Mouse (Mus musculus) frontal cortex, adult 2 months (tissue): ENCODE results near the gene Dock8. TPM values are rescaled to one million over a fixed set of nuclear protein-coding genes. Genes with fewer than 3 reads are reported as not detected.

Experiments
- DNase-seq, 2 experiments: peaks; one replicate each; pipeline ENCODE4 v3.0.0; 2022; ENCODE audit warnings: low spot score in 1 of 2; ENCODE audit errors: extremely low spot score in 1 of 2
- polyA plus RNA-seq: library from polyadenylated mRNA; depleted of rRNA; stranded (reverse); fragments of >200 nt; gene quantifications from 2 replicates; pipeline ENCODE4 v1.2.3, GENCODE M21; 2012

The Dock8 gene
- polyA plus RNA-seq, 1 experiment: 2.1 TPM

DNA sequence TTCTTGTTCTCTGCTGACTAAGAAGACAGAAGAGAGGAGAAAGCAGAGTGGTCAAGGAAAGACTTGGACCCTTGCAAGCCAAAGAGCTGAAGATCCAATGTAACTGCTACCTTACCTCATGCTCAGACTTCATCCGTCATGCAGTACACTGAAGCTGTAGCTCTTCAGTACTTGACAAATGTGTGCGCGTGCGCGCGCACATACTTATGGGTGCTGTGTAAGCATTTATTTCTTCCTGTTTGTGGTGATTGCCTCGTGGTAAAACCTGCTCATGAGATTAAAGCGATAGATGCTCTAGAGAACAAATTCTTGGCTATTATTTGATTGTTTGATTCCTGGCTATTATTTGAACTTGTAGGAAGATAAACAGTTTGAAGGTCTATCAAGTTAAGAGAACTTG is 58.5 kb downstream of the Dock8 start:
- no peak for DNase-seq

DNA sequence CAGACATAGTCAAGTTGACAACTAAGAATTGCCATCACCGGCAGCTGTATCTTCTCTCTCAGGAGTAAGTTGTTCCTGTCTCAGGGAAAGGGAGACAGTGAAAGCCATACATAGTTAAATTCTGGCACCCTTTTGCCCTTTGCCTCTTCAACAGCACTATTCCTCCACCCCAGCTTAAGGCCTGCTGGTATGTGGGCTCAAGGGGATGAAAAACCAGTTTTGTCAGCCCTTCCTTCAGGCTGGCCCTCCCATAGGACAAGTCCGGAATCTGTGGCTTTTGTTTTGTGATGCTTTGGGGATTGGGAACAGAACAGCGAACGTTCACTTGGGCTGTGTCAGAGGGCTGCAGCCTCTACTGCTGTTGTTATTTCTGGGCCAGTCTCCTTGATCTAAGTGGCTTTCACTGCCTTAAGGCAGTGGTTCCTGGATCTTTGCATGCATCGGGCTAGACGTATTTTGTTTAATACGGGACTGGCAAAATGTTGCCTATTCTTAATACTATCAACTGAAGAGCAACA is 60.6 kb downstream of the Dock8 start:
- DNase-seq: no peak

DNA sequence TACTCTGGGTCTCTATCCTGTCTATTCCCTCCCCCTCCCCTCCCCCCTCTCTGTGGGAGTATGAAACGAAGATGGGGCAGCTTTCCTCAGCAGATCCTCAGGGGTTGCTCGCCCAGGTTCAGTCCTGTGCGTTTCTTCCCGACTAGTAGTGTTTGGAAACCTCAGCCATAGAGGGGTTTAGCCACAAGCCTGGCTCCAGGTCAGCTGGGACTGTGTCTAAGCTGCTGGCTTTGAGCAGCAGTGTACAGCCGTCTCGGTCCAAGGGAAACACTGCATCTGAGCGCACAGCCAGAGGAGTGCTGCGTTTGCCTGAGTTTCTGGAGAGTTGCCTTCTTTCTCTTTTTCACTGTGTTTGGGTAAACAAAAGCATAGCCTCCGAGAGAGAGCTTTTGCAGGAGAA is 61.0 kb downstream of the Dock8 start:
- peak in 1 of 2 experiments; percentile 10 for DNase-seq

DNA sequence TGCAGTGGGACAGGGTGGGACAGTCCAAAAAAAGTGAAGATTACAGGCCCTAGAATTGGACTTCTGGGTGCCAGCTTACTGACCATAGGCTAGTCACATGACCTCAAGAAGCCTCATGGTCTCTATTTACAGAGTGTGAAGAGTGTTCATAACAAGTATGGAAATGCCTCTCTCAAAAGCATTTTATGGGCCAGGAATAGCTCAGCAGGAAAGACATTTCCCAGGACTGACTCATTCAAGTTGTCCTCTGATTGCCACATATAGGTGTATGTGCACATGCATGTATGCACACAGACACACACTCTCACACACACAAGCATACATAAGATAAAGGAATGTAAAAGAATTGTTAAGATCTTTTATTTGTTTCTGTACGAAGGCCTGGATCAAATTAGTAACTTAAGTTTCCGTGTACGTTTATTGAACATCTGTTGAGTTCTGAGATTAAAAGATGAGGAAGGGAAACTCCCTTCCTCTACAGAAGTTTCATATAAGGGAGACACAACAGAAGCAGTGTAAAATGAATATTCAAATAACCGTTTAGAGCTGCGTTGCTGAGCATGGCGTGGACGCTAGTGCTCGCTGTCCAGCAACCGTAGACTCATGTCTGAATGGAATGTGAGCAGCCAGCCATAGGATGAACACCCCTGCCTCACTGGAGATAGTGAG is 63.0 kb downstream of the Dock8 start:
- DNase-seq: no peak

DNA sequence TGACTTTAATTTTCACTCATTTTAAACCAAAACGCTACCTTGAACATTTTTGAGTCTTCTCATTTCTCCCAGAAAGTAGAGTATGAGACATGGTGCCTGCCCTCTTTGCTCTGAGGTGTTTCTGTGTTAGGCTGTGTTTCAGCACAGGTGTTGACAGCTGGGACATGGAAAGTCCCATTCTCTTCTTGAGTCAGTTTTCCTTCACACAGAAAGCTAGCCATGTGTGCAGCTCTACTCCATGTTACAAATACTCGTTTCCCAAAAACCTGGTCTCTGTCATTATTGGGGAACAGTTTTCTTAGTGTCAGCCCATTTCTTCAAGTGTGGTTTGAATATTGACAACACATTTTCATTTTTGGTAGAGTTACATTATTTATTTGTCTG is 63.5 kb downstream of the Dock8 start:
- no peak for DNase-seq

DNA sequence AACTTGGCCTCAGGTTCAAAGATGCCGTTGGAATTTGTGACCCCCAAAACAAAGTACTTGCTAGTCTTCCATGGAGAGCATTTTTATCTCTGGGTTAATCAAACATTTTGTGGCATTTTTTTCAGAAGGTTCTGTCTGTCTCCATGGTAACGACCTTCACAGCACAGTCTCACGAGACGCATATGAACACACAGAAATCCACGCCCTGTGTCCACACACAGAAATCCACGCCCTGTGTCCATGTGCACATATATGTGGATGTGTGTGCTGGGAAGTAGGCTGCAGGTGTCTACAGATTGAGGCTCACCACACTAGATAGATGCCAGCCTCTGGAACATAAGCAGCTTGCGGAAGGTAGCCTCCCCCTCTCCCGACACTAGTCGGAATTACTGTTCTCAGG is 66.9 kb downstream of the Dock8 start:
- DNase-seq: no peak

DNA sequence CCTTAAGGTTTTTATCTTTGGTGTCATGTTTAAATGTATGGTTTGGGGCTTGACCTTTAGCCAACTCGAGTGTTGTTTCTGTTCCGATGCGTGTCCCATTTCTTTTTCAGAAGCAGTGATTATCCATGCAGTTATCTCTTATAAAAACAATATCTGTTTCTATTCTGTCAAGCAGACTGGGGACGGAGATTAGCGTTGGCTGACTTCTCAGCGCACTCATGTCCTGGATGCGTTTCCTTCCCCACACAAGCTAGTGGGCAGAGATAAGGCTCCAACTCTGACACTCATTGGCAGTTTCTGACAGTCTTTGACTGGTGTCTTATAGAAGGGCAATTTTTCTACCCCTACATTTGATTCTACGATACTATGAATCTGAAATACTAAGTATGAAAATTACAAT is 69.2 kb downstream of the Dock8 start:
- DNase-seq: no peak

DNA sequence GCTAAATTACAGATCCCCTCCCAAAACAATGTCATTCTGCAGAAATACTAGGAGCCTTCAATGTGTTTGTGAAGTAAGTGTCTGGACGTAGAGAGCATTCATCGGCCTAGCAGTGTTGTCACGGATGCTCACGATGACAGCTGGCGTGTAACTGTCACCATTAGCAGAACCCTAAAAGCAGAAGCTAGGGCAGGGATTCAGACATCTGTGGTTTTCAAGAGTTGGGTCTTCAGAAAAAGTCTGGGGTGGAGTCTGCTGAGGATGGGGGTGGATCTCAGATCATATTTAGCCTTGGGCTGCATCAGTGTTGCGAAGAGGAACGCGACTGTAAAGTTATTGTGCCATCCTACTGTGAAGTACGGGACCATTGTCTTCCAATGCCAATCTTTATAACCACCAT is 73.2 kb downstream of the Dock8 start:
- DNase-seq: no peak

DNA sequence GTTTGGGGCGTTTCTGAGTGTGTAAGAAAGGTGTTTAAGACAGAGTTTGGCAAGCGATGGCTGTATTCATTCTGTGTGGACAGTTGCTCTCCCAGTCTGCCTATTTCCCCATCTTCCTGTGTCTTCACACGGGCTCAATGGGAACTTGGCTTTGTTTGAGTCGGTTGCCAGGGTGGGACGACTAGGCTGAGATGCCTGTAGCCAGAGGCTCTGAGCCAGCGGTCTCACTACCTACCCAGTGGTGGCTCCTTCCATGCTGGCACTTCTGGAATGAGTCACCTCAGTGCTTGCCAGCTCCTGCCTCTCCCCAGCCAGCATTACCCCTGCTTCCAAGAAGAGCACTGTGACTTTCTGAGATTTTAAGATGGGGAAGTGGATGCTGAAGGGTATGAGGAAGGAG is 75.4 kb downstream of the Dock8 start:
- peak in 1 of 2 experiments; percentile 33 for DNase-seq

DNA sequence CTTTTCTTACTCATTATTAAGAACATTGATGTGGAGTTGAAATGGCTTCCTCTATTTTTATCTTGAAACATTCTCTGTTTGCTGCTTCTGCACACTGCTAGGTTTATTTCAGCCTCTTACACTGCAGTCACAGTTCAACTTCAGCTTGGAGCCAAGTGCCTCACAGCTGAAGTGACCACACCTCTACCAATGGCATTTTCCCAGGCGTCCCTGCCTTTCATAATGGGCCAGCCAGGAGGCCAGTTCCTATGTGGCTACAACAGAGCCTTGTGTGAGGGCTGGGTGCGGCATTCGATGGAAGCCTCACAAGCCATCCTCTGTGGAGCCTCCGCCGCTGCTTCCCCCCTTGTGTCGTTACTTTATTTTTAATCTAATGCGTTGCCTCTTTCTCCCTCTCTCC is 78.3 kb downstream of the Dock8 start:
- DNase-seq: no peak

DNA sequence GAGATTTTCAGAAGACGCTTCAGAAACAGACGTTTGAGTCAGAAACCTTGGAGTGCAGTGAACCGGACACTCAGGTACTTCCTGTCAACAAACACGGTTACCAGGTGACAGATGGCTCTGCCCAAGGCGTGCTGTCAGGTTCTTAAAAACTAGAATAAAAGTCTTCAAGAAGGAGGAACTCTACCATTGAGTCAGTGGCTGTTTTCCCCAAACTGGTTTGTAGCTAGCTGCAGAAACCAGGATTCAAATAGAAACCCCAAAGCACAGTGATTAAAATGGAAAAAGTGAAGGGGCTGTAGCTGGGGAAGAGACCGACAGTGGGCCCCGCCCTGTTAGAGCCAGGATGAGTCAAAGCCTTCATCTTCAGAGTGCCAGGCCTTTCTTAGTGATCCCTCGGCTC is 78.8 kb downstream of the Dock8 start:
- no peak for DNase-seq

DNA sequence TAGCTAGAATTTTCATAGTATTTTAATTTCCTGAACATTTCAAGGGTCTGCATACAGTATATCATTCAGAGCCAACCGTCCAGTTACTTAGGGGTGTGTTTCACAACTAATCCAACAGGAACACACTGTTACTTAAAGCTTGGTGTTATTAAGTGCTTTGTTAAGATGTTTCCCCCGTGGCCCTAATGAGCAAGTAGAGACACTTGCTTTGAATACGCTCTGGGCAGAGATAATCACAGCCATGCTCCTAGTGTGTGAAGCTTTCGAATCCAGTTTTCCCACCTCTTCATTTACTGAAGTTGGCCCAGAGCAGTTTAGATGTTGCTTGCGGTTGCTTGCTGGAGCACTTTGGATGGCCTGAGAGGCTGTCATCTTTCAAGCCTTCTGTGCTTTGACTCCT is 80.8 kb downstream of the Dock8 start:
- DNase-seq: no peak

DNA sequence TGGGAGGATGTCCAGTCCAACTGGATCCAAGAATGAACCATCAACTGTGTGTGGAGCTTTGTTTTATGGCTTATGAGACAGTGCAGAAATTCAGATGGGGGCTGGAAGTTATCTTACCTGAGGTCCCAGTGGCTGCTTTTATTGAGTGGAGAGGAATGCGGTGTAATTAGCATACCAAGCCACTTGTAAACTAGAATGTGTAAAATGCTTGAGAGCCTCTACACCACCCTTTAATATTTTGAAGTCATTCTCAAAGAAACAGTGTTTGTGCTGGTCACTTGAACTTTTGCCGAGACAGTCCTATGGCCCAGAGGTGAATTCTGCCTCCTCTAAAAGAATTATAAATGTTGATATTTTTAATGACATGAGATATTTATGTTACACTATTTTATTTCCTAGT is 83.5 kb downstream of the Dock8 start:
- DNase-seq: no peak

DNA sequence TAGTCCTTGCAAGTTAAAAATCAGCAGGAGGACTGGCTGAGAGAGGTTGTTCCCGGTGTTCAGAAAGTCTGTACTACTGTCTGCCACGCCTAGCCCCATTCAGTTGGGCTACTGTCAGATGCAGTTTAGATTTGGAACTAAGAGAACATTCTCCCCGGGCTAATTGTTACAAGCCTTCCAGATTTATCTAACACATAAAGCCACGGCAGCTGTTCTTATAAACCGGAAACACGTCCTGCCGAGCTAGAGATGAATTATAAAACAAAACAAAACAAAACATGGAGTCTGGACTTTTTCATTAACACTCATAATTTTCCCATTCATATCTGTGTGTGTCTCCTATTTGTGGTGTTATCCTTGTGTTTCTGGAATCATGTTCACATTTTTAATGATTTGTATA is 87.8 kb downstream of the Dock8 start:
- DNase-seq: no peak

DNA sequence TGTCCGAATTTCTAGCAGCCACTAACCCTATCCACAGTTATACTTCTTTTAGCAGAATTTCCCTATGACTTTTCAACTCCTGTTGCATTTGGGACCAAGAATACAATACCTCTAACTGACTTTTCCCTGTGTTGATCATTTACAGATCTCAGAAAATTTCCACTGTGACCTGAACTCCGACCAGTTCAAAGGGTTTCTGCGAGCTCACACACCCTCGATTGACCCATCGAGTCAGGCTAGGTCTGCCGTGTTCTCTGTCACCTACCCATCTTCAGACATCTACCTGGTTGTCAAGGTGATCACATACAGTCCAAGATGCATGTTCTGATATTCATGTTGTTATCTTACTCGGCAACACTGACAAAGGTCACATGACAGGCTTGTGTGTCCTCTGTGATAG is 90.4 kb downstream of the Dock8 start:
- no peak for DNase-seq

DNA sequence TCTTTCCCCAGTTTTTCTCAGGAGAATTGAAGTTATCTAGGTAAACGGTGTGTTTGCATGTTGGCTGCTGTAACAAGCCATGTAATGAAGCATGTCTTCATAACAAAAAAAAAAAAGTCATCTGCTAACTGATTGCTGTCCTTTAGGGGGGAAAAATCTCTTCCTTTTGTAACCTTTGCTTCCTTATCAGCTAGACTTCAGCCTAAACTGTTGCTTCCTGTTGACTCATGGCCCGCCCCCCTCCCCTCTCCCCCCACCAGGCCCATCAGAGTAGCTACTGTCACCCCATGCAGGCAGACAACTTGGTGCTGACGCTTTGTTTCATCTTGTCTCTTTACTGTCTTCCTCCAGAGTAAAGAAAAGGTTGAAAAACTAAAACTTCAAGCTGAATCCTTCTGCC is 95.8 kb downstream of the Dock8 start:
- DNase-seq: no peak

DNA sequence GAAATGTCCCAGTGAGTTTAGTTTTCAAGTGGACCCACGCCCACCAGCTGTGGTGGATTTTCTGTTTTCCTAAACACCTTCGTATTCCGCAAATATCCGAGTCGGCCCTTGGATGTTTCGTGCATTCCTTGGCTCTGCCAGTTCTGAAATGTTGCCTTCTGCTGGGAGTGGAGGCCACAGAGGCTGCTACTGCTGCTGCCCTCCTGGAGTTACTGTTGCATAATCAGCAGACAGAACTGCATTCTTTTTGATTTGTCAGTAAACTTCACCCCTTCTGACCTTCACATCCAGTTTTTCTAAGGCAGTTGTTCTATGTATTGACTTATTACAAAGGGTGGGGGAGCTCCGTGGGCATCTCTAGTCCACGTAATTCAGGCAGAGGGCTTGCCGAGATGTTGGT is 97.0 kb downstream of the Dock8 start:
- DNase-seq: no peak

DNA sequence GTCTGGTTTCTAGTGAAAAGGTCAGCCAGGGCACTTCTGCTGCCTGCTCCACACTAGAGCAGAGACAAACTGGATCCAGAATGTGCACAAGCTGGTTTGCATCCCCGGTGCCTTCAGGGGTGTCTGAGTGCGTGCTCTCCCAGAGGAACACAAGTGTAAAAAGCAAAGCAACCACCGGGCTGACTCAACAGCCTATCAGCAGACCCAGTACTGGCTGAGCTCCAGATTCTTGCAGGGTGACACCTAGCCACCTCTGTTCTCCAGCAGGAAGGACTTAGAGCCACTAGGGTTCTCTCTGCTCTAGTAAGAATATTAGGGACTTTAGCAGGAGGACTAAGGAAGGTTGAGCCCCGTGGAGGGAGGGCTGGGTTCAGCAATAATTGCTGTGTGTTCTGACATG is 97.7 kb downstream of the Dock8 start:
- no peak for DNase-seq

DNA sequence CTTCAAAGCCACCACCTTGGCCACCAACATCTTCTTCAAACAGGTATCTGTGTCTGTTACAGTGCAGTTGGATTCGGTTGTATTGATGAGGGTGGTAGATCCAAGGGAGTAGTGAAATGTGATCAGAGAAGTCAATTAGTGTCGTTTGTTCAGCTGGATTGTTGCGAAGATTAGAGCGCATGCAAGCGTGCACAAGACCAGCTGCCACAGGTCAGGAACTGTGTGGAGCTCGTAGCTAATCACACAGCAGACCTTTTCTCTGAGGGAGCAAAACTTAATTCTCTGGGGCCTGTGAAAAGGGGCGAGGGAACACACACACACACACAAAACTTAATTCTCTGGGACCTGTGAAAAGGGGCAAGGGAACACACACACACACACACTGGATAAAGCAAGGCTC is 98.2 kb downstream of the Dock8 start:
- no peak for DNase-seq

DNA sequence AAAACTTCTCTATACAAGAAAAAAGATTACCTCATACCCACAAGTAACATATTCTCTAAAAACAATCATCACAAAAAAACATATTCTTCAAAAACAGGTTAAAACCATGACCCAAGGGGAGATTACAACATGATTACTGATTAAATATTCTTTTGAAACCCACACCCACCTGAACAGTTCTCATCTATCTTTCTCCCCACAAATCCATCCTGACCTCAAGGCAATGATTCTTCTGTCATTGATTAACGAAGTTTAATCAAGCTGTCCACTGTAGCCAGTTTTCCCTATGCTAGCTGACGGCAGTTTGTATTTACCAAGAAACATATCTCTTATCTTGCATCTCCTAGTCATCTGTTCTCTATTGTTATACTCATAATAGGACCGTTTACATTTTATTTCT is 98.6 kb downstream of the Dock8 start:
- DNase-seq: no peak

DNA sequence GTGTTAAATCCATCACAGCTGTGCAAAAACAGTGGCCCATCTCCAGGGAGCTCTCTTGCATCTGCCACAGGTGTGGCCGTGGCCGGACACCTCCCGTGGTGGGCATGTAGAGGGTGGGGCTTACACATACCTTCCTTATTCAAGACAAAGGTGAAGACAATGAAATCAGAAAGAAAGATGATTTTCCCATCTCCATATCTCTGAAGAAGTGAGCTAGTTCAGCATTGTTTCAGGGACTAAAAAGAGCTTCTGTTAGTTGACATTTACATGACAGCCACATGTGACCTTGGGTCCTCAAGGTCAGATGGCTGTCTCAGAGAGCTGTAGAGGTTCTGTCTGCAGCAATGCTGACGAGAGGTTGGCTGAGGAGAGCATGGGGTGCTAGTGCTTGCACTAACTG is 99.6 kb downstream of the Dock8 start:
- DNase-seq: no peak

DNA sequence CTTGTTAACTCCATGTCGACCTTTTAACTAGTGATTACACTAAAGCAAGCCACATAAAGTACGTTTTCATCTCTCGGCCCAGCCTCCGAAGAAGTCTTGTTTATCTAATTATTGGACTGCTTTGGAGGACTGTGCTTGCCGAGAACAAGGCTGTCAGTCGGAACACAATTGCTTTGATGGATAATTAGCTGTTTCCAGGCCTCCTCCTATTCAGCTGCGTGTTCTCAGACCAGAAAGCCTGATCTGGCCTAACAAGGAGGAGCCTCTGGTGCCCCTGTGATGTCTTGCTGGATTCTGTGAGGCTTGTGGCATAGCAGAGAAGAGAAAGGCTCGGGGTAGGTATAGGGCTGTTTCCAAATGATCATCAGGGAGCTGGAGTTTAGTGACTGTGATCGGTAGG is 106.3 kb downstream of the Dock8 start:
- DNase-seq: no peak

DNA sequence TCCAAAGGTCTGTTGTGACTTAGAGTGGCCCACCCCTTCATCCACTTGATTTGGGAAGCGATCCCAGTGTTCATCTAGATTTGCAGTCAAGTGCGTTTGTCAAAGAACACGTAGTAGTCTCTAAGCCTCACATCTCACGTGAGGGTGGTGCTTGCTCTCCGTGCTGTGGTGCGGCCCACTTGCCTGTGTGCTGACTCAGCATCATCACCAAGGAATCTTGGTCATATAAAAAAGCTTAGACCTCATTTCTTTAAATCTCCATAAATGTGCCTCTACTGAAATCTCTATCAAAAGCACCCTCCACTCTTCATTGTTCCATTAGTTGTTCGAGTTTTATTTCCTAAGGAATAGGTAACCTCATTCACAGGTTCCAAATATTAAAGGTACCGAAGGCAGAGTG is 107.0 kb downstream of the Dock8 start:
- no peak for DNase-seq
